Mouse (Mus musculus) embryo, embryonic 10.5 days (tissue): ENCODE results near the gene Inka2.
A peak's percentile ranks its signal among the peaks of the same experiment; 100 is the strongest.

Source experiments
- DNase-seq: peaks from one replicate; pipeline ENCODE4 v3.0.0-alpha.2; 2015; ENCODE audit warnings: low spot score

The Inka2 gene

DNA sequence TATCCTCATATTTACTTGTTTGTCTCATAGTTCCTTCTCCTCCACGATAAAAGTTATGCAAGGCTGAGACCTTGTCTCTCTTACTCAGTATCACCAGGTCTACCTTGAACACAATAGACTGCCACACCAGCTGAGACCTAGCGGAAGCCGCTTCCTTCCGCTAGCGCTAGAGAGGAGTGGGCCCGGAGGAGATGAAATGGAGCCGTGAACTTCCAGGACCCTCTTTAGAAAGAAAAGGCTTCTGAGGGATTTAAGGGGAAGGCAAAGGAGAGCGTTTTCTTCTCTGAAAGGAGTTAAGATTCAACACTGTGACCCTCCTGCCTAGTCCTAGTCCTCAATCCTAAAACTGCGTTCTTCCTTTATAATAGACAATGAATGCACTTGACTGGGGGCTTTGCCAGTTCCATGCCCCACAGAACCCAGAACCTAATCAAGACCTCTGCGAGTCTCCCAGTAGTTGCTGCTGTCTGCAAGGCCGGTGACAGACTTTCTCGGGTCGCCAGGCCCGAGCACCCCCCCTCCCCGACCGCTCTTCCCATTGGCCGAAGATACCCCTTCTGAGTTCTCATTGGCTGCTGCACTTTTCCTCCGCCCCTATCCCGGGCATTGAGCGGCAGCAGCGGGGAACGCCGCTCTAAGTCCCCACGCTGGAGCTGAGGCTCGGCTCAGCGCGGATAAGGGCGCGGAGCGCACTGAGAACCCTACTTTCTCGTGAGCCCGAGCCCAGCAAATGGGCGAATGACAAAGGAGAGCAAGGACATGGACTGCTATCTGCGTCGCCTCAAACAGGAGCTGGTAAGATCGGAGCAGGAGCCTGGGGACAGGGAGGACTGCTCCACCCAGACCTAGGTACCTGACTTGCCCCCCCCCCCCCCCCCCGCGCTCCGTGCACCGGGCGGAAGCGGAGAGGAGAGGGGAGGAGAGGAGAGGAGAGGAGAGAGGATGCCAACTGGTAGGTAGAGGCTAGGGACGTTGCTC, at the start of gene Inka2:
Inka2 (plus strand) TSS at position 569 of the 978 bp plus-strand sequence.
- DNase-seq, result peak; percentile 91

DNA sequence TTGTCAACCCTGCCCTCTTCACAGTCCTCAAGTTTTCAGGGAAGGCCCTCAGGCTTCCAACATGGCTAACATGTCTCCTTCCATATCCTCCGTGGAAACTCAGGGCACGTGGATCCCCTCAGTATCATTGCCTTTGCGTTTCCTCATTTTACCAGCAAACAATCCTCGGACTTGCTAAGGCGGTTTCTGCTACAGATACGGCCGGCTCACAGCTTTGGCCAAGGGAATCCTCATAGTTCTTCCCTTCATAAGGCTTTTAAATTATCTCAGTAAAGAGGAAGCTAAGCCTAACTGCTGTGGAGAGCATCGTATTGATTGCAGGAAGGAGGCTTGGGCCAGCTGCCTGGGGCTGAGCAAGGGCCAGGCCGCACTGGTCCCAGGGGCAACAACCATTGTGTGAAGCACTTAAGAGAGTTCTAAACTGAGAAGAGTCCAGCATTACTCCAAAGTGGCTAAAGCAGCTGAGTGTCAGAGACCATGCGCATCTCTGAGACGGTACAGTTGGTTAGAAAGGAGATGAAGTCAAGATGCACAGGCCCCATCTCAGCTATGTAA, 49.3 kb upstream of the Inka2 start:
- no peak for DNase-seq

DNA sequence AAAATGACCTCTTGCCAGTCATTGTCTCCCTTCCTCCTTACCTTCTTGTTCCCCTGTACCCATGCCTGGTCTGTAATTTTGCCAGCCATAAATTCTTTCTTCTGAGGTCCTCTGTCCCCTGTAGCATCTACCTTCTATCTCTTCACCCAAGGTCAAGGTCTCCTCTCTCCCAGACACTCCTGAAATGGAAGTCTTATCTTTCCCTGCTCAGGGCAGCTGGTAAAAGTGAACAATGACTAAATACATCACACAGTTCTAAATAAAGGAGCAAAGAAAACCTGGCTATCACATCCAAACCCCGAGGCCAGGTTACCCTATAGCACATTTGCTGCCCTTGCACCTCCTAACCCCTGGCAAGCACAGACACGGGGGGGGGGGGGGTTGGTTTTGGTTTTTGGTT, 43.9 kb upstream of the Inka2 start:
- DNase-seq, result no peak

DNA sequence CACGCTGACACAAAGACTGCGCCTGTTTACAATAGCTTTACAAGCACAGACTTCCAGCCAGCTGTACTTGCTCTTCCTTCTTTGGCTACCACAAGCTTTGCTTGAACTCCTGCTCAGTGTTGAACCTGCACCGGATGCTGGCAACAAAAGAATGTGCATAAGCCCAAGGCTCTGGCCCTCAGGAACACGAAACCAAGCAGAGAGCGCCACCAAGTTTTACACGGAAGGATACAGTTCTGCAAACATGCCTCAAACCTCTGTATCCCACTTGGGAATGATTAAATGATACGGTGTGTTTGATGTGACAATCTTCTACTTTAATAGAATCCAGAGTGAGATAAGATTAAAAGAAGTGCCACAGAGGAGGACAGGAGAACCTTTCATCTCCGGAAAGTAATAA, 41.4 kb upstream of the Inka2 start:
- no peak for DNase-seq

DNA sequence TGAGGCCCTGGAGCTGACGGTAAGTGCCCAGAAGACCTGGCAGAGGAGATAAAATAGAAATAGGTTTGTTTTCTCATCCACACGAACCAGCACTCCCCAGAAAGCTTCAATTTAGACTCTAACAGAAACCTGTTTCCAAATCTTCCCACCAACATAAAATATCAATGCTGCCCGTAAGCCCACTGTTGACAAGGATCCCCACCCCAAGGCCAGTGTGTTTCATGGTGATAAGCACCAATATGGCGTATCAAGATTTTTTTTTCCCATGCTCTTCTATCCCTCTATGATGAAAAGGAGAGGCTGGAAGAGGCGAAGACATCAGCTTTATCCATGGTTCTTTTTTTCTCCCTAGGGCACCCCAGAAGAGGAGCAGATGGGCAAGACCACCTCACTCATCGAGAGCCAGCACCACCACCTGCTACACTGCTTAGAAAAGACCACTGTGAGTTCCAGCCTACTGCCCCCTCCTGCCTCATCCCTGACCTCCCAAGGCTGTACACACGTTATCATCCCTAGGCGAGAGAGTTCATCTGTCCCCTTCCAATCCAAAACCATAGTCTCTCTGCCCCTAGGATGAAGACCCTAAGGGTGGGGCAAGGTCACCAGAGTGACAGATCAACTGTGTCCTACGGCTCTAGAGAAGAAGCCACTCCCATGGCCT, 39.2 kb upstream of the Inka2 start:
- no peak for DNase-seq

DNA sequence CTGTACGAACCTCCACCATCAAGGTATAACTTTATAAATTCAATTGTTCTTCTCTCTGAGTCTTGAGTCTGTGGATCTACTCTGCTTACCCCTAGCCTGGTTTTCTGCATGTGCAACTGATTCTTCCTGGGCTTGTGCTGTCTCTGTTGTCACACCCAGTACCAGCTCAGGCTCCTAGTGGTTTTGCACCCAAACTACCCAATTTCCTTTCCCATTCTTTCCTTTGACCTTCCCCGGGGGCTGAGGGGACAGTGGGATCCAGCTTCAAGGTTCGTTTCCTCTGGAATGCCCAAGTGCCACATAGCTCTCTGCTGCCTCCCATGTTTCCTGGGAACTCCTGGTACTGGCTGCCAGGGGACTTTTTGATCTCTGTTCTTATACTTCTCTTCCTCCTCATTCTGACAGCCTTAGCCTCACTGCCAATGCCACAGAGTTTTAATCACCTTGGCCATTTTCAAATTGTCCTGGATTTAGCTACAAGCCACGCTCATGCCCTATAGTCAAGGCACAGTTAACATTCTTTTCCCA, 37.3 kb upstream of the Inka2 start:
- no peak for DNase-seq

DNA sequence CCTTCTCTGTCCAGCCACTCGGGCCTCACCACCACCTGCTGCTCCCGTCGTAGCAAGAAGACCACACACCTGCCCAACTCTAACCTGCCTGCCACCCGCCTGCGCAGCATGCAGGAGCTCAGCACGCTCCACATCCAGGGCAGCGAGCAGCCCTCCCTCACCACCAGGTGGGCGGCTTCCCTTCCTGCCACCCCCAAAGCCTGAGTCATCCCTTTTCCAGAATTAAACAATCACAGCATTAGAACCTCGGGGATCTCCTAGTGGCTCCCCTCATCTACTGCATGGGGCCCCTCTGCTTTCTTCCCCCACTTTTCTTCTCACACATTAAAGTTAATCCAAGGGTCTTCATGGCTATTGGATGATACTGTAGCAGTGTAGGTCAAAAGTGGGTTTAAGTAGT, 36.2 kb upstream of the Inka2 start:
- DNase-seq, result no peak

DNA sequence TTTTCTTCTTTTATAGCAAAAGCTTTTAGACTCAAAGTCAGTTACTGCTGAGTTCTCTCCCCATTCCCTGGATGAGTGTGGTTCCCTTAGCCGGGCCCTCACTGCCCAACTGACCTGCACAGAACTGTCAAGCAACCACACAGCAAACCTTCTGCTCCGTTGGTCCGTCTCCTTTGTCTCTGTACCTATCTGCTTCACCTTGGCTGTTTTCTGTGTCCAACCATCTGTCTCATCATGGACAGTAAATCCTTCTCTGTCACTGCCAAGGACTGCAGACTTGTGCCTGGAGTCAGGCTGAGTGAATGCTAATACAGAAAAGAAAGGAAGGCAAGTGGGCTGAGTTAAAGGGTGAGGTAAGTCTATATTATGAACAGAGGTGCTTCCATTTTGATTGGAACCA, 34.6 kb upstream of the Inka2 start:
- DNase-seq, result no peak

DNA sequence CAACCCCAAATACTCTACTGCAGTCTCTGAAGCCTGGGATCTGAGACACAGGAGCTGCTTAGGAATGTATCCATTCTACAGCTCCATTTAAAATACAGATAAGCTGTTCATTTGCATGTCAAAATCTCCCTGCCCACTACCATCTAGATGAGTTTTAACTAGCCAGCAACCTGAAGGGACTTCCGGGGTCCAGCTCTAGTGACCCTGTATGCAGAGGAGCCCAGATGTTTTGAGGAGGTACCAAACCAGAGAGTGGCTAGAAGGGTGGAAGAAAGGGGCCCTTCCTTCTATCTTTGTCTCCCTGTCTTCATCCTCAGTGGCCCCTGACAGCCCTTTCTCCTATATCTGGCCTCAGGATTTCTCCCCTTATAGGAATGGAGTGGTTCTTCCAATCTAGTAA, 33.6 kb upstream of the Inka2 start:
- DNase-seq, result no peak

DNA sequence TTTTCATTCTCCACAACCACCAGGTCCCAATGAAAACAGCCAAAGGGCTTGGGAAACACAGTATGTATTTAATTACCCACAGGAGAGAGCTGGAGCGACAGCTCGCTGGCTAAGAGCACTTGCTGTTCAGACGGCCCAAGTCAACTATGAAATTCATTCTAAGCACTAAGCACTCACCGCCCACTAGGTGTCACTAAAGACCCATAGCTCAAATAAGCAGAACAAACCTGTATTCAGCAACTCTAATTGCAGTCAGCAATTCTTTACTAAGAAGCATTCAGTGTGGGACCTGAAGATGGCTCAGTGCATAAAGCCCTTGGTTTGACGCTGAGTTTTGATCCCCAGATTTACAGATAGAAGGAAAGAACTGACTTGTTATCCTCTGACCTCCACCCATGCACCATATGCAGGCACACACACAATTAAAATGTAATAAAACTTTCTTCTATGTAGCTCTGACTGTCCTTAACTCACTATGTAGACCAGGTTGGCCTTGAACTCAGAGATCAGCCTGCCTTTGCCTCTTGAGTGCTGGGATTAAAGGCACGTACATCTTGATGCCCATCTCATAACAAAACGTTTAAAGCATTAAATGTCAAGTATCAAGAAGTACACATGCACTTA, 29.7 kb upstream of the Inka2 start:
- peak; percentile 92 for DNase-seq

DNA sequence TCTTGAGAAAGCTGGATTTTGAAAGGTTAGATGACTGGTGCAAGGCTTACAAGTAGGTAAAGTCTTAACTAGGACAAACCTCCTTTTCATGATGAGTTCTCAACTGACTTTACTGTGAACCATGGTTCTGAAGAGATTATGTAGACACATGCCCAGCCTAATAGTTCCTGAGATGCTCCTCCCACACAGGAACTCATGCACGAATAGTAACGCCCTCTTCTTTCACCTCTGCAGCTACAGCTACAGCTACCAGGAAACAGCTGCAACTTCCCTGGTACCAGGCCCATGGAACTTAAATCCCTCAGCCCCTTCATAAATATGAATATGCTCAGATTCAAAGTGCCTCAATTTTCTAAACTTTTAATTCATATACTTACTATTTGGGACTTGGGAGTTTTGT, 28.5 kb upstream of the Inka2 start:
- DNase-seq, result no peak

DNA sequence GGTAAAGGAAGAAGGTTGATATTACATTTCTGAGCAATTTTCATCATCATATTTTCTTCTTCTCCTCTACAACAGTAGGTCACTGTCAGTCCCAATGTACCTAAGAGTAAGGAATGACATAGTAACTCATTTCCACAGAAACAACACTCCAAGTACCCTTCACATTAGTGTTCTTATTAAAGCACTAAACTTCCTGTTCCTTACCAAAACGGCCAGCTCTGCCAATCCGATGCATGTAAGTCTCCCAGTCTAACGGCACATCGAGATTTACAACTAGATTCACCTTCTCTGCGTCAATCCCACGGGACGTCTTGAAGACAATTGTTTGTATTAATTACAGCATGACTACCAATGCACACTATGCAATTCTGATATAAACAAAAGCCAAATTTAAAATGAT, 24.1 kb upstream of the Inka2 start:
- DNase-seq, result no peak

DNA sequence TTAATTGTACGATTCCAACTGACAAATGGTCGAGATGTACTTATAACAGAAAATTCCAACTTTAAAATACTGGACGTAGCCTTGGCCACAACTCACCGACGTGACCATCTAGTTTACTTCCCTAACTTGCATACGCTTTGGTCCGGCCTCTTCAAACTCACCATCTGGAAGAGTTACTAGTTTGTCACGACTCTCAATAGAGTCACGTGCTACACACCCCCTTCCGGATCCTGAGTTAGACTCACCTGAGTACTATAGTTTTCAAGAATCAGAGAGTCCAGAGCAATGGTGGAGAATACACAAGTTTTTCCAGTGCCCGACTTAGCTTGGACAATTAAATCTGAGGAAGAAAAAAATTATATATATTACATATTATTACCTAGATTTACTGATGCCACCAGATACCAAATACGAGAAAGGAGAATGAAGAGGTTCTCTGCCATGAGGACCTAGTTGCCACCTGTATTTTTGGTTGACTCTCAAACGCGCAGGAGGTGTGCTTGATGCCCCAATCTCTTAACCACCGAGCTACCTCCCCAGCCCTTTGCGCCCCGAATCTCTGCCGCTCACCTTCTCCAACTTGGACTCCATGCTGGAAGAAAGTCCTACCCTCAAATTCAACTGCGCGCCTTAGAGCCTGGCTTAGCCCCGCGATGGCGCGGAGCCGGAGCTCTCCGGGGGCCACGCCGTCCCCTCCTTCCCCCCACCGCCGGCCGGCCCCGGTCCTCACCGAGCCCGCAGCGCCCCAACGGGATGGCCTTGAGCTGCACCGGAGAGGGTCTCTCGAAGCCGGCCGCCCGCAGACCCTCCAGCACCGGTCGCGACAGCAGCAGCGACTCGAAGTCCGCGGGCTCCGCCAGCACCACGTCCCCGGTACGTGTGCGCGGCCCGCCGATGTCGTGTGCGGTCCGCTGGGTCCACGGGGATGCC, 17.7 kb upstream of the Inka2 start:
- DNase-seq, result peak; percentile 36

DNA sequence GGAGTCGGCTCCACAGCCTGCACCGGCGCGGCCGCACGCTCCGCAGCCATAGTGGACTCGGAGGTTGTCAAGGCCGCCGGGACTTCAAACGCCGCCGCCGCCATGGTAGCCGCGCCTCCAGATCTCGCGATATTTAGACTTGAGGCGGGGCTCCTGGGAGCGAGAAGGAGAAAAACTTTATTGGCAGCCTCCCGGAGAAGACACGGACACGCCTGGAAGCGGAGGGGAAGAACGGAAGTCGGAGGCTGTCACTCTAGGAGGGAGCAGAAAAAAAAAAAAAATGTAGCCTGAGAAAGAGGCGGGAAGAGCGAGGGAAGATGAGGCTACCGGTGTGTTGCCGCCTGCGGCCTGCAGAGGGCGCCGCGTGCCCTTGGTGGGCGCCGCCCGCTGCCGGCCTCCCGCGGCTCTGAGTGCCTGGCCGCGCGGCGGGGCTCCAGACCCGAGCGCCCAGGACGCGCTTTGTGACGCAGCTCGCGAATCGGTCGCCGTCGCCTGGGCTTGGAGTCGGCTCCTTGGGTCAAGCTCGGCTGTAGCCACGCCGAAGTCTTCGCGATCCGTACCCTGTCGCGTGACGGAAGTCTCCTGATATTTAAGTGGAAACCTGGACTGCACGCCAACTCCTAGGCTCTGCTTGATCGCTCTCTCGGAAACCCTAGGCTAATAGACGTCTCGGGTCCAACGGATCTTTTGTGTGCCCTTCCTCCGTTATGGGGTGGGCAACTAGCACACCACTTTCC, 16.9 kb upstream of the Inka2 start, which contains the start of gene Ddx20:
Ddx20 (minus strand) TSS at position 251 of the 737 bp plus-strand sequence.
- peak; percentile 99 for DNase-seq

DNA sequence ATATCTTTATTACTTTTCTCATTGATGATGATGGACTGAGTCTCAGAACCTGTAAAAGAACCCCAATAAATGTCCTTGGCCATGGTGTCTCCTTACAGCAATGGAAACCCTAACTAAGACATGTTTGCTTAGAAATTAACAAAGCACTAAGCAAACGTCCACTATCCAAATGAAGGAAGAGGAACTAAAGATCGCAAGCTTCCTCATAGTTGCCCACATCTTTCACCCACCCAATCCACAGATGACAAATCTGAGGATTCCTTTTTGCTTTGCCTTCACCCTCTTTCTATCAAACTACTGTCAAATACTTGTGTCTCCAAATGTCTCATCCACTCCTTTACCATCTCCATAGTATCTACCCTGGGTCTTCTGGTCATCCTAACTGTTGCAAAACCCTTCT, 15.9 kb upstream of the Inka2 start:
- DNase-seq, result no peak

DNA sequence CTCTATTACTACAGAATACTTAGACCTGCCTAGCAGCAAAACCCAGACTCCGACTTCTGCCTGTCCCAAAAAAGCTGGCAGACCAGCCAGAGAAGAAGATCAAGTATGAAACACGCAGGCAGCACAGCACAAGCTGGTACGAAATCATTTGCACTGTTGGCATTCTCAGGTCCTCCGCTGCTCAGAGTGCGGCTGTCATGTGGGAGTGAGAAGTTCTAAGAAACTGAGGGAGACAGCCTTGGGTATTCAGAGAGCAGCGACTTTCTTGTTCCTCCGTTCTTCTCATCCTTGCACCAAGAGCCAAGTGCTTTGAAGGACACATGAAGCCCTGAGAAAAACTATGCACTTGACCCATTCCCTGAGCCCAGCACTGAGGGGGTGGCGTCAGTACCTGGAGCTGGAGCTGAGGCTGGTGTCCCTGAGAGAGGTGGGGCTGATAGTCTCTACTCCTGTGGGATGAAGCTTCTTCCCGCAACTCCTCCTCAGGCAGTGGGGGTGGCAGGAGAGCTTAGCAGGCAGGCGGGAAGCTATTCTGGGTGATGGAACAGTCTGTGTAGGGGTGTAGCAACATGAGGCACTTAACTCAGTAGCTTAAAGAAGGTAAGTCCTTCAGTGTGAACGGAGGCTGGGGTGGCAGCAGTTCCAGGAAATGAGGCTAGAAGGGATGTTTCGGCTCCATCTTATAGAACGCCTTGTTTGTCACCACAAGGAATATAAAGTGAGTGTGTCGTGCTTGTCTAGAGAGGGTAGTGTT, 10.9 kb upstream of the Inka2 start:
- no peak for DNase-seq

DNA sequence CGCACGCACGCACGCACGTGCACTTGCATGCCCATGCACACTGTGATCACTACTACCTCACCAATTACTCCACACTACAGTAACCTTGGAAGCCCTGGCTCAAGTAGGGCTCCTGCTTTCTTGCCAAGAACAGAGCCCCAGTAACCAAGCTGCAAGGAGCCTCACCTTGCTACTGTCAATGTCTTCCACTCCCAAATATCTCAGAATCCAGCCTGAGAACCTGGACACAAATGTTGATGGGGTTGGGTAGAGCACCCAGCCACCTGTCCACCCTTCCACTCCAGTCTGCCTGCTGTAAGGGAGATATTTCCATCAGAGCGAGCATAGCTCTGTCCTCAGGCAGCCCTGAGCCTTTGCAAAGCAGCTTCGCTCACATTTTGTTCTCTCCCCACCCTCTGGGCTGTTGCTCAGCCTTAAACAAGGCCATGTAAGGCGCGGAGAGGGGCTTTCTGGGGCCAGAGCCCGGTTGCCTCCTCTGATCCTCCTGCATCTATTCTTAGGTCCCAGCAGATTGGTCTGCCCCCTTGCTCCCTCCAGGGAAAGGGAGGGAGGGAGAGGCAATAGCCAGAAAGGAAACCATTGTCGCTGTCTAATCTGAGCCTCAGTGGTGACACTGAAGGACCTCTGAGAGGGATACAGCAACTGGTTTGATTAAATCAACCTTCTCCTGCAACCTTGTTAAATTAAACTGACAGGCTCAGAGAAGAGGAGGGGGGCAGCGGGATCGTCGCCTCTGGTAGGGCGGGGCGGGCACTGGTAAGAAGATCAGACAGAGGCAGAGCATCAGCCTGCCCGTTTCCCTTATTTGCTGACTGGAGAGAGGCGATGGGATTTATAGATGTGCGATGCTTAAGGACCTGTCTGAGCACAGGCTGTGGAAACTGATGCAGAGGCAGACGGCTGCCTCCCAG, 8.7 kb upstream of the Inka2 start:
- peak; percentile 55 for DNase-seq

DNA sequence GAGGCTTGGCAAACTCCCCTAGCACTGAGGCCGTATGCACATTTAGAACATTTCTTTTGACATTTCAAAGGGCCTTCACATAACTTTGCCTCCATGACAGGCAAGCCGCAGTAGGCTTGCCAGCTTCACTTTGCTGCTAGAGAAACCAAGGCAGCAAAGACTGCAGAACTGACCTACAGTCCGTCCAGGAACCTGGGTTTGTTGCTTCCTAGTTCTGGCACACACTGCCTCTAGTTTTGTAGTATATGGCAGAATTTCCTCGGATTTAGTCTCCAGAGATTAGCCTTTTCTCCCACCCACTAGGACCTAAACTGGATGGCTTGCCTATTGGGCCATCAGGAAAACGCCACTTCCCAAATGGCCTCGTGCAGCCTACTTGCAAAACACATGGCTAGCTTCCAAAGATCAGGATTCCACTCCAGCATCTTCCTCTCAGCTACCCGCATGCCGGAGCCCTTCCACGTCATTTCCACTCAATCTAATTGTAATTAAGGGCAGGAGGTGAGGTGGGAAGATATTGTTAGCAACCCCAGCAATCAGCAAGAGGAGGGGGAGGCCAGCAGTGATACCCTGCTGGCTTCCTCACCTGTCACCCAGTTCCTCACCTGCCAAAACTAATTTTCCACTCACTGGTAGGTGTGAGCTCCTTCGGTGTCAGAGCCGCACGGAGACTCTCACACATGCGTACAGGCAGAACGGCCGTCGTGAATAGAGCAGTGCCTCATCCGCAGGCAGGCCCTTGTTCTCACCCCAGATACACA, 7.8 kb upstream of the Inka2 start:
- DNase-seq, result no peak
